Mouse (Mus musculus): ENCODE data around the gene Slc1a2.

Gene Slc1a2

DNA sequence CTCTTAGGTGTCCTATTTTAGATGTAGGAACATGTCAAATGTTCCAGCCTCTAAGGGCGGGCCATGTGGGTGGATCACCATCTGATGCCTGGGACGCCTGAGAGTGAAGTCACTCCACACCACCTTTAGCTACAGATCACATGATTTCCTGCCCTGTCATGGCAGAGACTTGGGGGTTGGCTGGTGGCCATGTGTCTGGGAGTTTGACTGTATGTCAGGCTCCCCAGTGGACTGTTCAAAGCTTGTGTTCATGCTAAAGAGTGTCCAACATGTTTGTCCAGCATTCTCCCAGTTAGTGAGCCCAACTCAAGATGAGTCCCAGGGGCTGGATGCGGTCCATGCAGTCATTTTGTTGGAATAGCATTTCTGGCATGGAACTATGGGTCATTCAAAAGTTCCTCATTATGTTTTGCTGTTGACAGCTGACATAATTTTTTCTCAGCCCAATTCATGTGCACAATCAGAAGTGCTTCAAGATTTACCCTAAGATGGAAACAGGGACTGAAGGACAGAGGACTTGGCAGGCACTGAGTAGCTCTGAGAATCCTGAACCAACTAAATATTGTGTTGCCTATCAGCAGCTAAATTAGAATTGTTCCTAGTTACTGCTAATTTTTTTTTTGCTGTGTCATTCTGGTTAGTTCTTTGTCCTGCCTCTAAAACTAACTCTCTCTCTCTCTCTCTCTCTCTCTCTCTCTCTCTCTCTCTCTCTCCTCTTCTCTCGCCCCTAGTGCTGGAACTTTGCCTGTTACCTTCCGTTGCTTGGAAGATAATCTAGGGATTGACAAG is 102.0 kb downstream of the Slc1a2 start:
- in situ Hi-C loops (cut with MboI, MseI): no loop called here

GRCm38 (mm10) chr2:102763176-102763575 is 104.7 kb downstream of the Slc1a2 start:
- in situ Hi-C loops (cut with MboI, MseI): no loop called here

- in situ Hi-C loops (cut with MboI, MseI): no loop called here
Measured at GRCm38 (mm10) chr2:102763991-102764390, 105.5 kb downstream of the Slc1a2 start.

DNA sequence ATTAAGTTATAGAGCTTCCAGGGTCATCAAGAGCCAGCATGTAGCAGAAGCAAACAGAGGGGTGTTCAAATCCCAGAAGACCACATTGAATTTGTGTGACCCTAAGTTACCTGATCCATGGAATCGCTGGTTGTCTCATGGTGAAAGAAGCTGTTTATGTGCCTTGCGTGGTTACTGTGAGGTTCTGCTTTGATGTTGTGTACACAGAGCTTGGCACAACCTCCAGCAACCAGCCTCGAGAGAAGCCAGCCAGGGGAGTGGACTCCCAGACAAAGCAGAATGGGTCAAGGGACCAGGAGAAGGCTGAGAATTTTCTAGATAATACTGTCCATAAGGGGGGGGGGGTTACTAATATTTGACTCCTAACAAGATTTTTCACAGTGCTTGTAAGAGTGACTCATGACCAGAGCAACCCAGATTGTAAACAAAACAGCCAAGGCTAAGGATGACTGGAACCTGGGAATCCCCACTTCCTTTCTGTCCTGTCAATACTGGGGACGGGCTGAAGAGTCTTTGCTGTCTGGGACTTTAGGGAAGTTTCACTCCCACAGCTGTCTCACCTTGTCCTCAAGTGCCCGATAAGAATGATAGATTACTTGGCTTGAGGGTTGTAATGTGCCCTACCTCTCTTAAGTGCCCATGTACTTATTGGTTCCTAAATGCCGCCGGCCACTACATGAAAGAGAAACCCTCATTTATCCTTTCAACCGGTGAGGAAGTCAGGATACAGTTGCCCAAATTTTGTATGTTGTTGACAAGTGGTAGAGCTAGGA is 106.3 kb downstream of the Slc1a2 start:
- in situ Hi-C loops (cut with MboI, MseI): no loop called here

- in situ Hi-C loops (cut with MboI, MseI): no loop called here
Measured at GRCm38 (mm10) chr2:102768267-102768666, 109.8 kb downstream of the Slc1a2 start.

DNA sequence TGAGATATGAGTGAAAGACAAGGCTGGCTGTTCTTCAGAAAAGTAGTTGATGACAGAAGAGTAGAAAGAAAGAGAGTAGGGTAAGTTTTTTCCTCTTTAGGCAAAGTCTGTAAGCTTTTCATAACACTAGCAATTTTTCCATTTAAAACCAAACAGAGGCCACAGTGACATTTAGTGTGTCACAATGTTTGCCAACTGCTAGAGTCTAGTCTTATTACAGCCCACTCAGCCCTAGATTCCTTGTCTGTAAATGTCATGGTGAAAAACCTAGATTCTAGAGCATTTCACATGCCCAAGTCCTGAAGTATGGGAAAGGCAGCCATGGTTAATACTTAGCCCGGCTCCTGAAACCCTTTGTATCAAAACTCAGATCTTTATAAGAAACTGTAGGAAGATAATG is 112.8 kb downstream of the Slc1a2 start:
- in situ Hi-C loops (cut with MboI, MseI): no loop called here

DNA sequence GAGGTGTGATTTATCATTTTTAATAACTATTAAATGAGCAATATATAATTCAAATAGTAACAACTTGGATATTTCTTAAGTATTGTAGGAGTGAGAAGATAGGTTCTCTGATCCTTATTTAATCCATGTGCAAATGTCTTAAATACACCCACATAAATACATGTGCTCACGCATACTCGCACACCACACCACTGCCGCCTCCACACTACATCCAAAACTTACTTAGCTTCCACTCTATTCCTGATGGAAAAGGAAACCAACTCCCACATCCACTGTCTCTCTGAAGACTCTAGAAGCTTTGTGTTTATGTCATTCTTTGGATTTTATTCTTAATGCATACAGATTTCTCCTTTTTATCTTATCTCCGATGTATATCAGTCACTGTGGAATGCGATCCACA is 113.8 kb downstream of the Slc1a2 start:
- in situ Hi-C loops (cut with MboI, MseI): no loop called here

DNA sequence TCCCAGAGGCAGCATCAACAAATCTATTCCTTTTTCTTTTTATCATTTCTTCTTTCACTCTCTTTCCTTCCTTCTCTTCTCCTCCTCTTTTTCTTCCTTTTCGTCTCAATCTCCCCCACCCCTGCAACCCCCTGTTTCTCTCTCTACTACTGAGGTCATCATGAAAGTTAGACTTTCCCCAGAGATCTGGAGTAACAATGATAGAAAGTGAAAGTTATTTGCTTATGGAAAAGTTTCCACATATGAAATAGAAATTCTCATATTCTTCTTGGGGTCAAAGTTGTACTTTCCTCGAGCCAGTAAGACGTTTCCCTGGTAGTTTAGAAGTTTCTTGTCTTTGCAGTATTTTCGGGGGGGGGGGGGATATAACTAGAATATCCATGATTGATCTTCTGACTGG is 116.2 kb downstream of the Slc1a2 start:
- in situ Hi-C loops (cut with MboI, MseI): no loop called here

DNA sequence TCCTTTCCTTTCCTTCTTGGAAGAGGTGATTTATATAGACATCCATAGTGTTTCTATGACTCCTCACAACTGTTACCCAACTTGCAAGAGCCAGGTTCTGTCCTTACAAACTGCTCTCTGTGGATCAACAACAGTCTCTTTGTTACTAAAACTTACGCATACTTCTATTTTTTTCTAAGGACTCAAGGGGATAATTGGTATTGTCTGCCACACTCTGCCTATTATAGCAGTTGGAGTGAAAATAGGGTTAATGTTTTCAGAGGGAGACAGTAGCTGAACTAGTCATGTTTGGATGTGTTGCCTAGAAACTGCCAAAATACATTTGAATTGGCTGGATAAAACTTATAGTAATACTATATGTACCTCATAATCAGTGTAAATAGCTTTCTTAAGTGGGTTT is 117.1 kb downstream of the Slc1a2 start:
- in situ Hi-C loops (cut with MboI, MseI): no loop called here

- in situ Hi-C loops (cut with MboI, MseI): no loop called here
Measured at GRCm38 (mm10) chr2:102778208-102778607, 119.7 kb downstream of the Slc1a2 start.

- in situ Hi-C loops (cut with MboI, MseI): no loop called here
Measured at GRCm38 (mm10) chr2:102782751-102783150, 124.3 kb downstream of the Slc1a2 start.

- in situ Hi-C loops (cut with MboI, MseI): no loop called here
Measured at GRCm38 (mm10) chr2:102785696-102786095, 127.2 kb downstream of the Slc1a2 start.

DNA sequence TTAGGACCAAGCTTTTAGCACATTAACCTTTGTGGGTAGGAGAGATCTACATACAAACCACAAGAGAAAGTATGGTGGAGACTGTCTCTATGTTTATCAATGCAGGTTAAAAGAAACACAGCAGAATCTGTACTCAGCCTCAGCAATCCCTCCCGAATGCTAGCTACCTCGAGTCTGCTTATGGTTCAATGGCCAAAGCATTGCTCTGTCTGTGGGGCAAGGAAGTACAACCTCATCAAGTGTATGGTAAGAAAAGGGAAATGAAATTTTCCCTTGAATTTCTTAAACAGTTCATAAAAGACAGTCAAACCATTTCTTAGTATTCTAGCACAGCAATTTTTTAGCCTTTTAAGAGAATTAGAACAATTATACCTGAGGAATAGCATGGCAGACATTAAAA is 133.2 kb downstream of the Slc1a2 start:
- in situ Hi-C loops (cut with MboI, MseI): no loop called here

DNA sequence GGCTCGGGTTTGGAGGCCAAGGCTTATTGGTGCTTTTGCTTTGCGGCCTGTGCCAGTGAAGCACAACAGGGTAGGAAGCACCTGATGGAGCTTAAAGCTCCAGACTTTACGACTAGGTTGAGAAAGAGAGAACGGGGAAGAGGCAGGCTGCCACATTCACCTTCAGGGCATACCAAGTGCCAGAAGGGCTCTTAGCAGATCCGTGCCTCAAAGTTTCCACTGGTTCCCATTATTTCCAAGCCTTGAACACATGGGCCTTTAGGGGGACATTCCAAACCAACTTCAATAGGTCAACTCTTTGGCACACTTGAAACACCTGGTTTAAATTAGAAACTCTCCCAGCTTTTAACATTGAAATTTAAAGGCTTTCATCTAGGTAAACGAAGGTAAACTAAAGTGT is 134.3 kb downstream of the Slc1a2 start:
- in situ Hi-C loops (cut with MboI, MseI): no loop called here

GRCm38 (mm10) chr2:102795034-102795433 is 136.6 kb downstream of the Slc1a2 start:
- in situ Hi-C loops (cut with MboI, MseI): no loop called here

GRCm38 (mm10) chr2:102798149-102798548 is 139.7 kb downstream of the Slc1a2 start:
- in situ Hi-C loops (cut with MboI, MseI): no loop called here

DNA sequence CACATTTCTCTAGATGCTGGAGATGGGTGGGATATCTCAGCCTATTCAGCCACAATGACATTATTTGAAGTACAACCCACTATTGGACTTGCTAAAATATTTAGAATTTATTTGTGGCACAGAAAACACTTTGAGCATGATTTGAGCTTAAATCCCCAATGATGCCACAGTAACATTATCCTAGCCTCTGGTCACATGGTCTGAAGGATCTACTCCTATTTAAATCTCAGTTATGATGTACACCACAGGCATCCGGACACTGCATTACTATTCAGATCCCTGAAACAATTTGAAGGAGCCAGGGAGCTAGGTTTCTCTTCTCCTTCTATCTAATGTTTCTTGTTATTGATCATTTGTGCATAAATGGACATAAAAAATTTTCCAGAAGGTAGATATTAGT is 143.4 kb downstream of the Slc1a2 start:
- in situ Hi-C loops (cut with MboI, MseI): loop anchor here (5.0 to 10.0 kb wide), 2 partner anchors 120 to 543 kb away; no protein-coding TSS in a partner anchor

DNA sequence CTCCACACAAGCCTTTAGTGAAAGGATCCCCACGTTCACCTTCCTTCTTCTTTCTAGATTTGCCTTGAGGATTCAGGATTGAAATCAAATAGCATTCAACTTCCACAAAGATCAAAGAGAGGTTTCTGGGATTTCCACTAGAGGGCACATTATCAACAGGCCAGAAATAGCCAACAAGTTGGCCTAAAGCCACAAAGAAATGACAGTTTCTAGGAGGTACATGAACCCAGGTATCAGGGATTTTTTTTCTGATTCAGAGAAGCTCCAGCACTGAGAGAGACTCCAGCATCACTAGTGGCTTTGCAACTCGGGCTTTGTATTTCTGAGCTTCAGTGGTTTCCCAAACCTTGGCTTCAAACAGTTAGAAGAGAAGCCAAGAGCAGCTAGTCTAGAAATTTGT is 145.7 kb downstream of the Slc1a2 start:
- in situ Hi-C loops (cut with MboI, MseI): loop anchor here (5.0 to 10.0 kb wide), 2 partner anchors 122 to 541 kb away; no protein-coding TSS in a partner anchor

DNA sequence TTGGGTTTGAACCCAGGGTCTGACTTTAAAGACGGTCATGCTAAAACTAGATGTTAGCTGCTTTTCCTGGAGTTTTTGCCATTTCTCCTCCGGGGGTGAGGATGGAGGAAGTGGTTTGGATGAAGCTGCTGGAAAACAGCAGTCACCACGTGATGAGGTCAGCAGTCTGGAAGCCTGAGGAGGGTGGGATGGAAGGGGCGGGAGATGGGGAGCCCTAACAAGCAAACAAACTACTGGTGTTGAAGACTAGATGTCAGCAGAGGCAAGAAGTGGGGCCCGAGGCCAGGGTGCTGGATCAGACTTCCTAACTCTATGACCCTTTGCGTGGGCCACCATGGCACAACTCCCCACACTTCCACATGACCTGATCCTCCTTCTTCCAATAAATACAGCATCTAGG is 146.8 kb downstream of the Slc1a2 start:
- in situ Hi-C loops (cut with MboI, MseI): loop anchor here (10.0 kb wide), 1 partner anchor 540 kb away; no protein-coding TSS in a partner anchor

- in situ Hi-C loops (cut with MboI, MseI): loop anchor here (10.0 kb wide), 1 partner anchor 539 kb away; no protein-coding TSS in a partner anchor
Measured at GRCm38 (mm10) chr2:102805761-102806496, 147.5 kb downstream of the Slc1a2 start.

GRCm38 (mm10) chr2:102807633-102808032 is 149.2 kb downstream of the Slc1a2 start:
- in situ Hi-C loops (cut with MboI, MseI): loop anchor here (10.0 kb wide), 1 partner anchor 537 kb away; no protein-coding TSS in a partner anchor

GRCm38 (mm10) chr2:102809436-102809835 is 151.0 kb downstream of the Slc1a2 start:
- in situ Hi-C loops (cut with MboI, MseI): loop anchor here (10.0 kb wide), 1 partner anchor 535 kb away; no protein-coding TSS in a partner anchor

Measured in T-helper 2 cell (primary cell).